Mouse (Mus musculus): ENCODE results near the gene Mknk2. TPM values are rescaled to one million over a fixed set of nuclear protein-coding genes. Genes with fewer than 3 reads are reported as not detected.

The Mknk2 gene
- polyA plus RNA-seq, 1 experiment from 2014 or later, result 85.5 TPM

DNA sequence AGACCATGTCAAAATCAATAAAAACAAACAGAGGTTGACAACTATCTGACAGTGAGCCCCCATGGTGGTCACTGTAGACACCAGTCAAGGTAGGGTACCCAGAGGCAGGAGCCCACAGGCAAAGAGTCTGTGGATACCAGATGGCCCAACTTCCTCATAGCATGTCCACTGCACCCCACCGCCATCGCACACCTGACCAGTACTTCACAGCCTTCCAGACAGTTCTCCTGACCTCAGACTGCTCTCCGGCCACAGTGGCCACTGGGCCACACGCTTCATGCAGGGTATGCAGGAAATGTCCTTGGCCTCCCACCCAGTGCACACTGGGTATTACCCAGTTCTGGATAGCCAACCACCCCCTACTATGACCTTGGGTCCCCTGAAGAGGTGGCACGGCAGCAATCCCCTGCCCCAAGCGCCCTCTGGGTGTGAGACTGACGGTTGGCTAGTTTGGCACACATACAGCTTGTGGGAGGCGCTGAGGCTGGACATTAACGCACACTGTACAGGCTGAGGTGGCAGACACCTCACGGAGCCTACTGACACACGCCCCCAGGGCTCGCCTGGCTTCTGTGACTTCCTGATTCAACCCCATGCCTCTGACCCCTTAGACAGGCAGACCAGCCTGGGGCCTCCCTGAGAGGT lies 15.6 kb upstream of the Mknk2 start:
- H3K4me1 ChIP-seq (replicated peaks; ENCODE audit: insufficient read depth, low read length), result peaks cover 22% of the 10 kb centered on the region; the same call in 1 of the 2 replicates
- 69% methylated on average over 12 of the region's 12 CpGs for WGBS
- no peak for TF ChIP-seq CTCF (IDR thresholded peaks at IDR 0.05; ENCODE audit: low read depth)
- H3K36me3 ChIP-seq (ENCODE audit: insufficient read depth, low read length), result peaks cover 23% of the 10 kb centered on the region
- peak overlapping the region; percentile 23; the same call in 1 of the 2 replicates for H3K9ac ChIP-seq (ENCODE audit: low read depth, low read length)
- H3K4me3 ChIP-seq (replicated peaks; ENCODE audit: low read depth, low read length), result no peak overlapping the region
- ATAC-seq (replicated peaks; ENCODE audit: low FRiP score, low read depth) (no peak; the same call in 1 of the 2 replicates), DNase-seq (ENCODE audit: low spot score) (no peak)
- H3K27ac ChIP-seq, result 0 out of 2 replicates have a peak overlapping the region, but pooled peaks have one; percentile 13
- H3K4me2 ChIP-seq (ENCODE audit: low read length), result no peak overlapping the region
- no peaks in the 10 kb centered on the region for H3K9me3 ChIP-seq (replicated peaks; ENCODE audit: low read length)
- no peaks in the 10 kb centered on the region for H3K27me3 ChIP-seq (ENCODE audit: insufficient read depth, low read length)

GRCm38 (mm10) chr10:80692249-80693165 lies 14.6 kb upstream of the Mknk2 start:
- H3K9ac ChIP-seq (ENCODE audit: low read depth, low read length), result peak overlapping the region; percentile 23; the same call in 1 of the 2 replicates
- no peak for TF ChIP-seq CTCF (IDR thresholded peaks at IDR 0.05; ENCODE audit: low read depth)
- WGBS, result 70% methylated on average over 14 of the region's 14 CpGs
- H3K4me1 ChIP-seq (replicated peaks; ENCODE audit: insufficient read depth, low read length), result peaks cover 22% of the 10 kb centered on the region; the same call in 1 of the 2 replicates
- ATAC-seq (replicated peaks; ENCODE audit: low FRiP score, low read depth) (no peak), DNase-seq (ENCODE audit: low spot score) (no peak)
- H3K4me3 ChIP-seq (replicated peaks; ENCODE audit: low read depth, low read length), result no peak overlapping the region
- H3K36me3 ChIP-seq (ENCODE audit: insufficient read depth, low read length), result peaks cover 21% of the 10 kb centered on the region
- no peaks in the 10 kb centered on the region for H3K27me3 ChIP-seq (ENCODE audit: insufficient read depth, low read length)
- no peak overlapping the region for H3K27ac ChIP-seq
- H3K4me2 ChIP-seq (ENCODE audit: low read length), result no peak overlapping the region
- no peaks in the 10 kb centered on the region for H3K9me3 ChIP-seq (replicated peaks; ENCODE audit: low read length)

- Histone ChIP-seq H3K9ac (ENCODE audit: low read depth, low read length) (no peak overlapping the region), H3K27ac (no peak overlapping the region), H3K4me3 (replicated peaks; ENCODE audit: low read depth, low read length) (no peak overlapping the region), H3K4me2 (ENCODE audit: low read length) (no peak overlapping the region), H3K27me3 (ENCODE audit: insufficient read depth, low read length) (no peaks in the 10 kb centered on the region), H3K4me1 (replicated peaks; ENCODE audit: insufficient read depth, low read length) (no peaks in the 10 kb centered on the region), H3K9me3 (replicated peaks; ENCODE audit: low read length) (no peaks in the 10 kb centered on the region), H3K36me3 (ENCODE audit: insufficient read depth, low read length) (peaks cover 27% of the 10 kb centered on the region)
- 17% methylated on average over 5 of the region's 5 CpGs for WGBS
- DNase-seq (ENCODE audit: low spot score), result peak; percentile 90
- peak; percentile 82 for TF ChIP-seq CTCF (IDR thresholded peaks at IDR 0.05; ENCODE audit: low read depth)
- ATAC-seq (replicated peaks; ENCODE audit: low FRiP score, low read depth), result peak; percentile 75; the same call in 1 of the 2 replicates
These were observed 9.9 kb upstream of the Mknk2 start for GRCm38 (mm10) chr10:80687850-80688249.

DNA sequence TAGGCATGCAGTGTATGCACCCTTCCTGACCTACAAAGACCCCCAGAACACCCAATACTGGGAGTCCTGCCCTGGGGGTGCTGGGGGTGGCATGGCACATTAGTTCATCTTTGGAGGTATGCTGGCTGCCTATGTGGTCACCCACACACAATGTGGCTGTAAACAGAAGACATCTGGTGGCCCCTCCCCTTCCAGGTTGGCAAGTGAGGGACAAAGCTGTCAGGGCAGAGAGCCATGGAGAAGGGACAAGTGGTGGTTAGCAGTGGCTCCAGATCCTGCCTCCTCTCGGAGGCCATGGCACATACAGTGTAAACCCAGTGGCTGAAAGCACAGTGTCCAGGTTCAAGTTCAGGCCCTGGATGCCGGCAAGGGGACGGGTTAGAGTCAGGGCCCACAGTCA lies 8.7 kb upstream of the Mknk2 start:
- ATAC-seq (replicated peaks; ENCODE audit: low FRiP score, low read depth), result no peak
- Histone ChIP-seq H3K27ac (no peak overlapping the region), H3K36me3 (ENCODE audit: insufficient read depth, low read length) (peaks cover 27% of the 10 kb centered on the region), H3K4me1 (replicated peaks; ENCODE audit: insufficient read depth, low read length) (no peaks in the 10 kb centered on the region), H3K4me2 (ENCODE audit: low read length) (no peak overlapping the region), H3K27me3 (ENCODE audit: insufficient read depth, low read length) (no peaks in the 10 kb centered on the region), H3K9me3 (replicated peaks; ENCODE audit: low read length) (no peaks in the 10 kb centered on the region), H3K4me3 (replicated peaks; ENCODE audit: low read depth, low read length) (no peak overlapping the region), H3K9ac (ENCODE audit: low read depth, low read length) (no peak overlapping the region)
- WGBS, result 100% methylated on average over 3 of the region's 3 CpGs
- DNase-seq (ENCODE audit: low spot score), result no peak
- no peak for TF ChIP-seq CTCF (IDR thresholded peaks at IDR 0.05; ENCODE audit: low read depth)

DNA sequence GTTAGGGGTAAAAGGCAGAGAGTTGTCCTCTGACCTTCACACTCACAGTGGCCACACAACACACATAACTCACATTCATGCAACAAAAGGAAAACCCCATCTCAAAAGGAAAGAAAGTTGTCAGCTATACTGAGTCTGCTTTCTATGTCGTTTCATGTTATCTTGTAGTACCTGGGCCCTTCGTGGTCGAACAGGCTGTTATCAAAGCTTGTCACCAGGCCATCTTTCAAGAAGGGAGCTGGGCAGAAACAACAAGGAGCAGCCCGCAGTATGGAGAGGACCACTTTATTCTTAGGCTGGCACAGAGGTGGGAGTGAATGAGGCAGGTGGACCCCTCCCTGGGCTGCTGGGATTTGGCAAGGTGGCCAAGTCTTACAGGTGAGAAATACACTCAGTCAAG lies 7.1 kb upstream of the Mknk2 start:
- H3K36me3 ChIP-seq (ENCODE audit: insufficient read depth, low read length), result peaks cover 13% of the 10 kb centered on the region
- DNase-seq (ENCODE audit: low spot score), result no peak
- 89% methylated on average over 4 of the region's 4 CpGs for WGBS
- H3K9me3 ChIP-seq (replicated peaks; ENCODE audit: low read length), result no peaks in the 10 kb centered on the region
- H3K4me2 ChIP-seq (ENCODE audit: low read length), result no peak overlapping the region
- TF ChIP-seq CTCF (IDR thresholded peaks at IDR 0.05; ENCODE audit: low read depth), result no peak
- H3K9ac ChIP-seq (ENCODE audit: low read depth, low read length), result no peak overlapping the region
- H3K4me3 ChIP-seq (replicated peaks; ENCODE audit: low read depth, low read length), result no peak overlapping the region
- peaks cover 4% of the 10 kb centered on the region for H3K4me1 ChIP-seq (replicated peaks; ENCODE audit: insufficient read depth, low read length)
- no peak overlapping the region for H3K27ac ChIP-seq
- ATAC-seq (replicated peaks; ENCODE audit: low FRiP score, low read depth), result no peak
- no peaks in the 10 kb centered on the region for H3K27me3 ChIP-seq (ENCODE audit: insufficient read depth, low read length)

- 50% methylated on average over 6 of the region's 6 CpGs for WGBS
- peak; percentile 84 for DNase-seq (ENCODE audit: low spot score)
These were observed 6.3 kb upstream of the Mknk2 start for GRCm38 (mm10) chr10:80684214-80684613.

More at GRCm38 (mm10) chr10:80684214-80684613, 6.3 kb upstream of the Mknk2 start:
- Histone ChIP-seq H3K27ac (no peak overlapping the region), H3K4me2 (ENCODE audit: low read length) (no peak overlapping the region), H3K36me3 (ENCODE audit: insufficient read depth, low read length) (peaks cover 6% of the 10 kb centered on the region; the same call in 1 of the 2 replicates), H3K4me1 (replicated peaks; ENCODE audit: insufficient read depth, low read length) (peaks cover 12% of the 10 kb centered on the region), H3K9ac (ENCODE audit: low read depth, low read length) (no peak overlapping the region), H3K4me3 (replicated peaks; ENCODE audit: low read depth, low read length) (no peak overlapping the region), H3K27me3 (ENCODE audit: insufficient read depth, low read length) (no peaks in the 10 kb centered on the region), H3K9me3 (replicated peaks; ENCODE audit: low read length) (no peaks in the 10 kb centered on the region)
- no peak for ATAC-seq (replicated peaks; ENCODE audit: low FRiP score, low read depth)
- peak; percentile 90 for TF ChIP-seq CTCF (IDR thresholded peaks at IDR 0.05; ENCODE audit: low read depth)

All from kidney, postnatal 0 days (tissue).